Mouse (Mus musculus) CH12.LX (cell line): ENCODE data around the gene Psmd3. TPM values are rescaled to one million over a fixed set of nuclear protein-coding genes. Genes with fewer than 3 reads are reported as not detected.

Experiments
- CHD1 ChIP-seq: IDR thresholded peaks from 2 replicates; pipeline ENCODE4 v1.6.1; 2012; ENCODE audit warnings: low read depth, low read length, improper control_type of control experiment, inconsistent platforms
- polyA plus RNA-seq: library from polyadenylated mRNA; unstranded; fragments of >175 nt; gene quantifications from 2 replicates; pipeline ENCODE4 v1.2.1, GENCODE M21; 2012; ENCODE audit warnings: low read depth; ENCODE audit not compliant: insufficient read length
- total RNA-seq, 2 experiments: library from RNA; depleted of rRNA; stranded (reverse); fragments of 300-350 nt in 1 of 2; fragments of >200 nt in 1 of 2; gene quantifications; 2 replicates each; pipeline ENCODE4 v1.2.3; 2012 to 2014

The Psmd3 gene
- total and polyA plus RNA-seq, 3 experiments, result 166 to 354 (median 291) TPM

DNA sequence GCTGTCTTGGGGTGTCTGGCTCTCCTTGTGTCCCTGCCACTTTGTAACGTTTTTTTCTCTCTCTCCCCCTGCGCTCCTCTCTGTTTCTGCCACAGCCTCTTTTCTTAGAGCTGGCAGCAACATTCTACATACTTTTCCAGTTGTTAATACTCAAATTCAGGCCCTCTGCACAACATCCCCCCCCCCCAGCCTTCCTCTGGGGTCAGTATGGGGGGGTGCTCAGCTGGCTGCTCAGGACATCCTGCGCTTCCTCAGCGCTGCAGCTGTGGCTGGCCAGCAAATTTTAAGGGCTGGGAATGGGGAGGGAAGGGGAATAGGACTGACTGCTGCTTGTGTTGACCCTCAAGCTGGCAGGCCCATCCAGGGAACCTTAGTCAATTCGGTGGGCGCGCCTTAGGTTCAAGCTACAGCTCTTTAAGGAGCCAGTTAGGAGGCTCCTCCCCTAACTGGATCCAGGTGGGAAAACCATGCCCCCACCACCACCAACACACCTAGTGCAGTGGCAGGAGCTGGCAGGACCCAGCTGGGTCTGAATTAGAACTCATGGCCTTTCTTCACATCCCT lies 62.2 kb downstream of the Psmd3 start (continued):
- TF ChIP-seq CHD1, result no peak

Other genes with a start within 250 kb of the Psmd3 start
- gene Mien1, start 243.6 kb upstream of the Psmd3 start, total RNA-seq (2012; rRNA removed), result 129 and 136 TPM in 2 replicates
- gene Mien1, start 243.6 kb upstream of the Psmd3 start, total RNA-seq (2014; rRNA removed), result 80.3 and 84.7 TPM in 2 replicates
- 94.6 and 109 TPM in 2 replicates for gene Mien1, start 243.6 kb upstream of the Psmd3 start, polyA plus RNA-seq
- 8.0 and 13.3 TPM in 2 replicates for gene Grb7, start 236.2 kb upstream of the Psmd3 start, total RNA-seq (2012; rRNA removed)
- gene Grb7, start 236.2 kb upstream of the Psmd3 start, total RNA-seq (2014; rRNA removed), result 3.0 and 4.5 TPM in 2 replicates
- 9.9 and 11.5 TPM in 2 replicates for gene Grb7, start 236.2 kb upstream of the Psmd3 start, polyA plus RNA-seq
- gene Ikzf3, start 136.5 kb upstream of the Psmd3 start, total RNA-seq (2012; rRNA removed), result 110 and 124 TPM in 2 replicates
- 118 and 130 TPM in 2 replicates for gene Ikzf3, start 136.5 kb upstream of the Psmd3 start, total RNA-seq (2014; rRNA removed)
- 238 and 243 TPM in 2 replicates for gene Ikzf3, start 136.5 kb upstream of the Psmd3 start, polyA plus RNA-seq
- gene Zpbp2, start 131.5 kb upstream of the Psmd3 start, total RNA-seq (2012; rRNA removed), result 3.1 and 3.9 TPM in 2 replicates
- 3.2 and 5.0 TPM in 2 replicates for gene Zpbp2, start 131.5 kb upstream of the Psmd3 start, total RNA-seq (2014; rRNA removed)
- 3.0 and 3.7 TPM in 2 replicates for gene Zpbp2, start 131.5 kb upstream of the Psmd3 start, polyA plus RNA-seq
- gene Ormdl3, start 95.2 kb upstream of the Psmd3 start, total RNA-seq (2012; rRNA removed), result 45.1 and 49.7 TPM in 2 replicates
- 30.6 and 32.9 TPM in 2 replicates for gene Ormdl3, start 95.2 kb upstream of the Psmd3 start, total RNA-seq (2014; rRNA removed)
- 32.5 and 34.9 TPM in 2 replicates for gene Ormdl3, start 95.2 kb upstream of the Psmd3 start, polyA plus RNA-seq
- not detected in 2 replicates for gene Lrrc3c, start 84.3 kb upstream of the Psmd3 start, total RNA-seq (2012; rRNA removed)
- gene Lrrc3c, start 84.3 kb upstream of the Psmd3 start, total RNA-seq (2014; rRNA removed), result not detected in 2 replicates
- not detected in 2 replicates for gene Lrrc3c, start 84.3 kb upstream of the Psmd3 start, polyA plus RNA-seq
- gene Gm12355, start 56.9 kb upstream of the Psmd3 start, total RNA-seq (2012; rRNA removed), result 1.8 and 2.0 TPM in 2 replicates
- gene Gm12355, start 56.9 kb upstream of the Psmd3 start, total RNA-seq (2014; rRNA removed), result 24.2 and 26.0 TPM in 2 replicates
- 3.0 and 9.8 TPM in 2 replicates for gene Gm12355, start 56.9 kb upstream of the Psmd3 start, polyA plus RNA-seq
- gene Gsdma3, start 56.2 kb upstream of the Psmd3 start, total RNA-seq (2012; rRNA removed), result not detected in 2 replicates
- gene Gsdma3, start 56.2 kb upstream of the Psmd3 start, total RNA-seq (2014; rRNA removed), result not detected in 2 replicates
- not detected in 2 replicates for gene Gsdma3, start 56.2 kb upstream of the Psmd3 start, polyA plus RNA-seq
- gene Gsdma2, start 35.8 kb upstream of the Psmd3 start, total RNA-seq (2012; rRNA removed), result not detected in 2 replicates
- gene Gsdma2, start 35.8 kb upstream of the Psmd3 start, total RNA-seq (2014; rRNA removed), result not detected in 2 replicates
- gene Gsdma2, start 35.8 kb upstream of the Psmd3 start, polyA plus RNA-seq, result not detected in 2 replicates
- not detected in 2 replicates for gene Gsdma, start 18.2 kb upstream of the Psmd3 start, total RNA-seq (2012; rRNA removed)
- gene Gsdma, start 18.2 kb upstream of the Psmd3 start, total RNA-seq (2014; rRNA removed), result not detected in 2 replicates
- gene Gsdma, start 18.2 kb upstream of the Psmd3 start, polyA plus RNA-seq, result 0.08 and 0.10 TPM in 2 replicates
- gene Csf3, start 18.7 kb downstream of the Psmd3 start, total RNA-seq (2012; rRNA removed), result not detected in 2 replicates
- gene Csf3, start 18.7 kb downstream of the Psmd3 start, total RNA-seq (2014; rRNA removed), result not detected in 2 replicates
- 0.21 and 0.29 TPM in 2 replicates for gene Csf3, start 18.7 kb downstream of the Psmd3 start, polyA plus RNA-seq
- 47.7 and 48.6 TPM in 2 replicates for gene Med24, start 46.9 kb downstream of the Psmd3 start, total RNA-seq (2012; rRNA removed)
- 26.5 and 30.9 TPM in 2 replicates for gene Med24, start 46.9 kb downstream of the Psmd3 start, total RNA-seq (2014; rRNA removed)
- gene Med24, start 46.9 kb downstream of the Psmd3 start, polyA plus RNA-seq, result 64.2 and 78.8 TPM in 2 replicates
- 2.5 and 3.9 TPM in 2 replicates for gene Thra, start 58.1 kb downstream of the Psmd3 start, total RNA-seq (2012; rRNA removed)
- 0.81 and 1.1 TPM in 2 replicates for gene Thra, start 58.1 kb downstream of the Psmd3 start, total RNA-seq (2014; rRNA removed)
- gene Thra, start 58.1 kb downstream of the Psmd3 start, polyA plus RNA-seq, result 3.8 and 4.3 TPM in 2 replicates
- 0.21 and 0.25 TPM in 2 replicates for gene Nr1d1, start 92.8 kb downstream of the Psmd3 start, total RNA-seq (2012; rRNA removed)
- 0.17 and 0.39 TPM in 2 replicates for gene Nr1d1, start 92.8 kb downstream of the Psmd3 start, total RNA-seq (2014; rRNA removed)
- 0.95 and 1.4 TPM in 2 replicates for gene Nr1d1, start 92.8 kb downstream of the Psmd3 start, polyA plus RNA-seq
- gene Msl1, start 113.0 kb downstream of the Psmd3 start, total RNA-seq (2012; rRNA removed), result 27.3 and 30.7 TPM in 2 replicates
- gene Msl1, start 113.0 kb downstream of the Psmd3 start, total RNA-seq (2014; rRNA removed), result 25.9 and 26.4 TPM in 2 replicates
- 57.1 and 58.1 TPM in 2 replicates for gene Msl1, start 113.0 kb downstream of the Psmd3 start, polyA plus RNA-seq
- gene Casc3, start 122.4 kb downstream of the Psmd3 start, total RNA-seq (2012; rRNA removed), result 16.7 and 18.3 TPM in 2 replicates
- 14.4 and 14.7 TPM in 2 replicates for gene Casc3, start 122.4 kb downstream of the Psmd3 start, total RNA-seq (2014; rRNA removed)
- 71.7 and 93.0 TPM in 2 replicates for gene Casc3, start 122.4 kb downstream of the Psmd3 start, polyA plus RNA-seq
- gene Rapgefl1, start 154.2 kb downstream of the Psmd3 start, total RNA-seq (2012; rRNA removed), result 0.04 and 0.08 TPM in 2 replicates
- gene Rapgefl1, start 154.2 kb downstream of the Psmd3 start, total RNA-seq (2014; rRNA removed), result 0.11 TPM in 1 of 2 replicates, not detected in the other
- gene Rapgefl1, start 154.2 kb downstream of the Psmd3 start, polyA plus RNA-seq, result 0.25 and 0.29 TPM in 2 replicates
- gene Wipf2, start 181.1 kb downstream of the Psmd3 start, total RNA-seq (2012; rRNA removed), result 4.7 TPM in 2 replicates
- gene Wipf2, start 181.1 kb downstream of the Psmd3 start, total RNA-seq (2014; rRNA removed), result 1.9 and 2.1 TPM in 2 replicates
- 7.7 and 9.7 TPM in 2 replicates for gene Wipf2, start 181.1 kb downstream of the Psmd3 start, polyA plus RNA-seq
- gene Cdc6, start 225.2 kb downstream of the Psmd3 start, total RNA-seq (2012; rRNA removed), result 47.4 and 78.9 TPM in 2 replicates
- gene Cdc6, start 225.2 kb downstream of the Psmd3 start, total RNA-seq (2014; rRNA removed), result 93.7 and 99.3 TPM in 2 replicates
- 81.3 and 91.9 TPM in 2 replicates for gene Cdc6, start 225.2 kb downstream of the Psmd3 start, polyA plus RNA-seq
- gene Rara, start 245.3 kb downstream of the Psmd3 start, total RNA-seq (2012; rRNA removed), result 11.1 and 12.1 TPM in 2 replicates
- 2.7 and 4.5 TPM in 2 replicates for gene Rara, start 245.3 kb downstream of the Psmd3 start, total RNA-seq (2014; rRNA removed)
- gene Rara, start 245.3 kb downstream of the Psmd3 start, polyA plus RNA-seq, result 12.4 and 13.7 TPM in 2 replicates